Mouse (Mus musculus): ENCODE measurements around the gene Mtfr2. TPM values are rescaled to one million over a fixed set of nuclear protein-coding genes. Genes with fewer than 3 reads are reported as not detected.

The Mtfr2 gene
- polyA plus RNA-seq (2014; fragmentation: Nextera tagmentation; extraction: Ambion mirVana), result 1.5 and 1.7 TPM in 2 replicates

- Histone ChIP-seq H3K27me3 (ENCODE audit: control insufficient read depth, insufficient read depth, low read length) (no peaks in the 10 kb centered on the region), H3K4me2 (ENCODE audit: low read length) (peak within 1 kb of the TSS; percentile 81), H3K4me3 (ENCODE audit: control insufficient read depth in 1 of 2, insufficient read depth in 1 of 2, low read depth in 1 of 2, low read length in 2 of 2) (peak within 1 kb of the TSS; percentile 64 to 69), H3K36me3 (ENCODE audit: control insufficient read depth, insufficient read depth, low read length) (peaks cover 39% of the 10 kb centered on the region), H3K9ac (ENCODE audit: low read length) (peak within 1 kb of the TSS; percentile 71), H3K4me1 (ENCODE audit: control insufficient read depth in 2 of 2, insufficient read depth in 2 of 2, low read length in 2 of 2) (peaks cover 0 to 13% of the 10 kb centered on the region in 2 experiments; a peak in 3 of 4 replicates), H3K9me3 (ENCODE audit: control insufficient read depth, low read length) (no peaks in the 10 kb centered on the region), H3K27ac (replicated peaks in 1 of 2; ENCODE audit: control insufficient read depth in 1 of 2, insufficient read depth in 1 of 2, low read depth in 2 of 2, low read length in 2 of 2) (peak within 1 kb of the TSS; percentile 32 to 61; a peak in 2 of 4 replicates)
- 1% methylated on average over 58 of the region's 58 CpGs for WGBS
- peak; percentile 86 for ATAC-seq (ENCODE audit: insufficient number of reproducible peaks, insufficient read depth, low FRiP score, low read depth)
Observed at GRCm38 (mm10) chr10:20347285-20348214, at the start of gene Mtfr2. Mtfr2 (plus strand) TSS chr10:20347770.

DNA sequence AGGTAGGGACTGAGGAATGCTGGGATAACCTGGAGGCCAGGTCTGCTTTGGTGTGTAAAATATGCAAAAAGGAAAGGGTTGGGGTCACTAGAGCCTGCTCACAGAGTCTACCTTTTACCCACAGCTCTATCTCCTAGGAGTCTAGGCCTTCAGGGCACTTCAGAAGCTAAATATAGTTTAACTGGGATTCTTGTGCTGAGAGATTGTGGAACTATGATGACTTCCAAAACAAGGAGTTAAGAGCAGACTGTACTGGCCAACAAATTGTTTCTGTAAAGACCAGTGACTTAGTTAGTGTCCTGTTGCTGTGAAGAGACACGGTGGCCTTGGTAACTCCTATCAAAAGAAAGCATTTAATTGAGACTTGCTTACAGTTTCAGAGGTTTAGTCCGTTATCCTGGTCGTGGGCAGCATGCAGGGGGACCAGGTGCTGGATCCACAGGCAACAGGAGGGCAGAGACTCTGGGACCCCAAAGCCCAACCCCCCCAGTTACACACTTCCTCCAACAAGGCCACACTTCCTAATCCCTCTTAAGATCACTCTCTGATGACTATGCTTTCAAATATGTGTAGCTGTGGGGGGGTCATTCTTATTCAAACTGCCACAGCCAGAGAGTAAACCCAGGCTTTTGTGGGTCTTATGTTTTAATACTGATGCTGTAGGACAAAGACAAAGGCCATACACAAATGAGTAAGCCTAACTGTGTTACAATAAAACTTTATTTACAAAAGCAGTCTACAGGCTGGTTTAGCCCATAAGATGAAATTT, 49.2 kb upstream of the Mtfr2 start:
- no peaks in the 10 kb centered on the region for H3K9me3 ChIP-seq (ENCODE audit: control insufficient read depth, low read length)
- ATAC-seq (ENCODE audit: insufficient number of reproducible peaks, insufficient read depth, low FRiP score, low read depth), result no peak; the same call in 1 of the 2 replicates
- WGBS, result 26% methylated on average over 3 of the region's 3 CpGs
- H3K4me1 ChIP-seq (ENCODE audit: control insufficient read depth in 2 of 2, insufficient read depth in 2 of 2, low read length in 2 of 2), result peaks cover 5 to 9% of the 10 kb centered on the region in 2 experiments
- H3K4me3 ChIP-seq (ENCODE audit: control insufficient read depth in 1 of 2, insufficient read depth in 1 of 2, low read depth in 1 of 2, low read length in 2 of 2), result no peak overlapping the region
- H3K4me2 ChIP-seq (ENCODE audit: low read length), result peak overlapping the region; percentile 10; the same call in 1 of the 2 replicates
- H3K9ac ChIP-seq (ENCODE audit: low read length), result no peak overlapping the region
- H3K27ac ChIP-seq (replicated peaks in 1 of 2; ENCODE audit: control insufficient read depth in 1 of 2, insufficient read depth in 1 of 2, low read depth in 2 of 2, low read length in 2 of 2), result peak overlapping the region; percentile 93 to 98
- H3K36me3 ChIP-seq (ENCODE audit: control insufficient read depth, insufficient read depth, low read length), result no peaks in the 10 kb centered on the region
- no peaks in the 10 kb centered on the region for H3K27me3 ChIP-seq (ENCODE audit: control insufficient read depth, insufficient read depth, low read length)

DNA sequence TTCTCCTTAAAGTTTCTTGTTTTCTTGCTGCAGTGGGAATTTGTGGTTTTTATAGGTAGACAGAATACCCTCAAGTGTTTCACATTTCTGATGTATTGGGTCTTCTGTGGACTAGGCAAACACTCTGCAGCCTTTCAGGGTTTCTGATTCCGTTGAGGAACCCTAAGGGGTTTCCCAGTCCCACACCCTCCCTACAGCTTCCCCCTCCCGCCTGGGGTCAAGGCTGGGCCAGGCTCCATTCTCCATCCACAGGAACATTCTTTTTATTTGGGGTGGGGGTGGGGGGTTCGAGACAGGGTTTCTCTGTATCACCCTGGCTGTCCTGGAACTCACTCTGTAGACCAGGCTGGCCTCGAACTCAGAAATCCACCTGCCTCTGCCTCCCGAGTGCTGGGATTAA, 48.5 kb upstream of the Mtfr2 start:
- no peak overlapping the region for H3K4me3 ChIP-seq (ENCODE audit: control insufficient read depth in 1 of 2, insufficient read depth in 1 of 2, low read depth in 1 of 2, low read length in 2 of 2)
- H3K9me3 ChIP-seq (ENCODE audit: control insufficient read depth, low read length), result no peaks in the 10 kb centered on the region
- peaks cover 5 to 9% of the 10 kb centered on the region in 2 experiments for H3K4me1 ChIP-seq (ENCODE audit: control insufficient read depth in 2 of 2, insufficient read depth in 2 of 2, low read length in 2 of 2)
- H3K9ac ChIP-seq (ENCODE audit: low read length), result no peak overlapping the region
- WGBS, result 85% methylated on average over 5 of the region's 5 CpGs
- no peak for ATAC-seq (ENCODE audit: insufficient number of reproducible peaks, insufficient read depth, low FRiP score, low read depth)
- H3K27ac ChIP-seq (replicated peaks in 1 of 2; ENCODE audit: control insufficient read depth in 1 of 2, insufficient read depth in 1 of 2, low read depth in 2 of 2, low read length in 2 of 2), result peak overlapping the region in 1 of 2 experiments; percentile 93; a peak in 3 of 4 replicates
- H3K36me3 ChIP-seq (ENCODE audit: control insufficient read depth, insufficient read depth, low read length), result no peaks in the 10 kb centered on the region
- H3K27me3 ChIP-seq (ENCODE audit: control insufficient read depth, insufficient read depth, low read length), result no peaks in the 10 kb centered on the region
- no peak overlapping the region for H3K4me2 ChIP-seq (ENCODE audit: low read length)

- Histone ChIP-seq H3K36me3 (ENCODE audit: control insufficient read depth, insufficient read depth, low read length) (peaks cover 9% of the 10 kb centered on the region; the same call in 1 of the 2 replicates), H3K9me3 (ENCODE audit: control insufficient read depth, low read length) (no peaks in the 10 kb centered on the region), H3K9ac (ENCODE audit: low read length) (peak overlapping the region; percentile 97), H3K4me1 (ENCODE audit: control insufficient read depth in 2 of 2, insufficient read depth in 2 of 2, low read length in 2 of 2) (peaks cover 2 to 16% of the 10 kb centered on the region in 2 experiments), H3K4me3 (ENCODE audit: control insufficient read depth in 1 of 2, insufficient read depth in 1 of 2, low read depth in 1 of 2, low read length in 2 of 2) (peak overlapping the region; percentile 62 to 88), H3K27me3 (ENCODE audit: control insufficient read depth, insufficient read depth, low read length) (no peaks in the 10 kb centered on the region), H3K4me2 (ENCODE audit: low read length) (peak overlapping the region; percentile 76), H3K27ac (replicated peaks in 1 of 2; ENCODE audit: control insufficient read depth in 1 of 2, insufficient read depth in 1 of 2, low read depth in 2 of 2, low read length in 2 of 2) (peak overlapping the region; percentile 99 to 100)
- ATAC-seq (ENCODE audit: insufficient number of reproducible peaks, insufficient read depth, low FRiP score, low read depth), result no peak
- 53% methylated on average over 11 of the region's 11 CpGs for WGBS
Observed at GRCm38 (mm10) chr10:20310969-20311769, 36.4 kb upstream of the Mtfr2 start.

DNA sequence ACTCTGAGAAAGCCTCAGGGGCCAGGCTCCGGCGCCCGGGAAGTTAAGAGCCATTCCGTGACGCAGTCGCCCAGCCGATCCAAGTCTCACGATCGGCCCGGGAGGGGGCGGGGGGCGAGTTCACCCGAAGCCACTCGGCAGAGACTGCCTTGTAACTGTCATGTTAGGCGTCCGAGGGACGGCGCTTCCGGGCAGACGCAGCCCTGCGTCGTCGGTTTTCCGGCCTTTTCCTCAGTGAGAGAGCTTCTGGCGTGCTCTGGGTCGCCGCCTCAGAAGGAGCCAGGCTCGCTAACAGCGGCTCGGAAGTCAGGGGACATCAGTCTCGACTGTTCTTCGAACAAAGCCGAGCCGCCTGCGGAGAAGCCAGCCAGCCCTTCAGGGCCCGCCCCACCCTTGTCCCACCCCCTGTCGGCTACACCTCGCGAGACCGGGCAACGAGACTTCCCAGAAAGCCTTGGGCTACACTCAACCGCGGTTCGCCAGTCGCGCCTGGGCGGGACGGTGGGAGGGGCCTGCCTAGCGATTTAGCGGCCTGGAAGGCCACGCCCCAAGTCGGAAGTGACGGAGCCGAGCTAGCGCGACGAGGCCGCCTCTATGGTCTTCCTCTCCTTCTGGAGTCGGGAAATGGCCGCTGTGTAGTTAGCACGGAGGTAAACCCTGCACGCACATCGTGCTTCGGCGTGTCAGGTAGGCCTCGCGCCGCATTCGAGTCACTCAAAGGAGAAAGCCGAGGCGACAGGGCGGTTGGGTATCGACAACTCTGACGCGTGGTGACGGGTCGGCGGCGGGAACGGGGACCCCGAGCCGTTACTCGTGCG, 35.4 kb upstream of the Mtfr2 start, which contains the start of gene Bclaf1:
Gene Bclaf1, plus strand, starts transcription at position 552 of the 818 bp plus-strand sequence.
- peaks cover 2 to 19% of the 10 kb centered on the region in 2 experiments for H3K4me1 ChIP-seq (ENCODE audit: control insufficient read depth in 2 of 2, insufficient read depth in 2 of 2, low read length in 2 of 2)
- no peaks in the 10 kb centered on the region for H3K9me3 ChIP-seq (ENCODE audit: control insufficient read depth, low read length)
- H3K9ac ChIP-seq (ENCODE audit: low read length), result peak within 1 kb of the TSS; percentile 97
- under 1% methylated on average over 84 of the region's 84 CpGs for WGBS
- no peaks in the 10 kb centered on the region for H3K27me3 ChIP-seq (ENCODE audit: control insufficient read depth, insufficient read depth, low read length)
- peak within 1 kb of the TSS; percentile 76 for H3K4me2 ChIP-seq (ENCODE audit: low read length)
- peak; percentile 97 for ATAC-seq (ENCODE audit: insufficient number of reproducible peaks, insufficient read depth, low FRiP score, low read depth)
- peak within 1 kb of the TSS; percentile 100 for H3K27ac ChIP-seq (replicated peaks in 1 of 2; ENCODE audit: control insufficient read depth in 1 of 2, insufficient read depth in 1 of 2, low read depth in 2 of 2, low read length in 2 of 2)
- H3K4me3 ChIP-seq (ENCODE audit: control insufficient read depth in 1 of 2, insufficient read depth in 1 of 2, low read depth in 1 of 2, low read length in 2 of 2), result peak within 1 kb of the TSS; percentile 88 to 93
- peaks cover 13% of the 10 kb centered on the region; the same call in 1 of the 2 replicates for H3K36me3 ChIP-seq (ENCODE audit: control insufficient read depth, insufficient read depth, low read length)

- Histone ChIP-seq H3K4me2 (ENCODE audit: low read length) (peak overlapping the region; percentile 70), H3K27ac (replicated peaks in 1 of 2; ENCODE audit: control insufficient read depth in 1 of 2, insufficient read depth in 1 of 2, low read depth in 2 of 2, low read length in 2 of 2) (peak overlapping the region; percentile 100), H3K4me1 (ENCODE audit: control insufficient read depth in 2 of 2, insufficient read depth in 2 of 2, low read length in 2 of 2) (peaks cover 2 to 26% of the 10 kb centered on the region in 2 experiments), H3K4me3 (ENCODE audit: control insufficient read depth in 1 of 2, insufficient read depth in 1 of 2, low read depth in 1 of 2, low read length in 2 of 2) (peak overlapping the region; percentile 88 to 93), H3K27me3 (ENCODE audit: control insufficient read depth, insufficient read depth, low read length) (no peaks in the 10 kb centered on the region), H3K36me3 (ENCODE audit: control insufficient read depth, insufficient read depth, low read length) (peaks cover 17% of the 10 kb centered on the region; the same call in 1 of the 2 replicates), H3K9me3 (ENCODE audit: control insufficient read depth, low read length) (no peaks in the 10 kb centered on the region), H3K9ac (ENCODE audit: low read length) (peak overlapping the region; percentile 97)
- ATAC-seq (ENCODE audit: insufficient number of reproducible peaks, insufficient read depth, low FRiP score, low read depth), result peak; percentile 79
- under 1% methylated on average over 50 of the region's 54 CpGs for WGBS
Observed at GRCm38 (mm10) chr10:20312736-20313301, 34.8 kb upstream of the Mtfr2 start.

All from heart, embryonic 14.5 days (tissue).